ENCODE assay signal across 7 mouse cellular contexts in the genomic region with DNA sequence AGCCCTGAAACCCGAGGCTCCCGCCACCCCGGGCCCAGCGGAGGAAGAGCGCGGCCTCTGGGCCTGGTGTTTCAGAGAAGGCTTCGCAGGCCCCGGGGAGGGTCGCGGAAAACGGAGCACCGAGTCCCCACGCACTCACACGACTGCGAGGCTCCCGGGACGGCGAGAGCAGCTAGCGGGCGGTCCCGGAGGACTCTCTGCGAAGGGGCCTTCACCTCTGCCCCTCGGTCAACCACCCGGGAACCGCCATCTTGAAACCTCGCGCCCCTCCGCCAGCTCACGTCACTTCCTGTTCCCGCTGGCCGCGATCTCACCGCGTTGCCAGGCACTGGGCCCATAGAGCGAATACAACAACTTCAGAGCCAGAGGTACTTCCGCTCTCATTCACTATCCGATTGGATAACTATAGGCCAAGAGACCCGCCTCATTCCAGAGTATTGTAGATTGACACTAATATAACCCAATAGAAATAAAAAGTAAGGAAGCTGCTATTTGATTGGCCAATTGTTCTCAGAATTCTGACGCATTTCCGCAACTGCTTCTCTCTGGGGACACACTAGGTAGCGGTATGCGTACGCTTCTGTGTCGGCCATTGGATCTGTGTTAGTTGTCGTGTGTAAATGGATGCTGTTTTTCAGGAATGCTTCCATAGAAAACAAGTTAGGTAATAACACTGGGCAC. TPM values are rescaled to one million over a fixed set of nuclear protein-coding genes. Genes with fewer than 3 reads are reported as not detected.
DNase-seq lines count a peak whose midpoint lies in the region; ATAC-seq lines count a peak whose summit lies in the region.

Gene Wbp11 (minus strand): TSS at position 353 of the 681 bp plus-strand sequence.

- DNase-seq in adrenal gland, postnatal 25 days, result peak; percentile 93
- DNase-seq in heart, adult 11 months, result peak; percentile 100
- DNase-seq in kidney, adult 18-20 months, result peak; percentile 96
- DNase-seq in limb, embryonic 11.5 days (ENCODE audit: low spot score), result peak; percentile 96
- peak; percentile 97 for DNase-seq in midbrain, embryonic 14.5 days
- peak; percentile 87 to 89 for DNase-seq in spleen, adult 18-20 months

- peak within 1 kb of the TSS; percentile 65 for H3K4me2 ChIP-seq in embryonic facial prominence, embryonic 12.5 days (replicated peaks)
- peak within 1 kb of the TSS; percentile 83 for H3K4me2 ChIP-seq in limb, embryonic 11.5 days (ENCODE audit: low read depth, severe bottlenecking)
- peak within 1 kb of the TSS; percentile 79 for H3K4me2 ChIP-seq in midbrain, embryonic 14.5 days (ENCODE audit: low read length)

- ATAC-seq in embryonic facial prominence, embryonic 12.5 days (ENCODE audit: insufficient number of reproducible peaks, insufficient read depth, low FRiP score, low TSS enrichment), result peak; percentile 100
- ATAC-seq in limb, embryonic 11.5 days (ENCODE audit: insufficient number of reproducible peaks, low FRiP score, low TSS enrichment, low read depth), result peak; percentile 100
- ATAC-seq in midbrain, embryonic 14.5 days (ENCODE audit: low FRiP score, low TSS enrichment), result peak; percentile 100

- peaks cover 16% of the 10 kb centered on the region for H3K36me3 ChIP-seq in embryonic facial prominence, embryonic 12.5 days
- peaks cover 7% of the 10 kb centered on the region; the same call in 1 of the 2 replicates for H3K36me3 ChIP-seq in limb, embryonic 11.5 days (ENCODE audit: control insufficient read depth, insufficient read depth, low read length)
- peaks cover 22% of the 10 kb centered on the region for H3K36me3 ChIP-seq in midbrain, embryonic 14.5 days (ENCODE audit: control insufficient read depth, insufficient read depth, low read length)

- H3K27me3 ChIP-seq in embryonic facial prominence, embryonic 12.5 days, result no peaks in the 10 kb centered on the region
- no peaks in the 10 kb centered on the region for H3K27me3 ChIP-seq in limb, embryonic 11.5 days (ENCODE audit: control insufficient read depth, insufficient read depth, low read length)
- no peaks in the 10 kb centered on the region for H3K27me3 ChIP-seq in midbrain, embryonic 14.5 days (ENCODE audit: control insufficient read depth, insufficient read depth, low read length)

- H3K27ac ChIP-seq in embryonic facial prominence, embryonic 12.5 days, result peak within 1 kb of the TSS; percentile 79
- peak within 1 kb of the TSS; percentile 57 for H3K27ac ChIP-seq in limb, embryonic 11.5 days (replicated peaks; ENCODE audit: low read depth, low read length)
- peak within 1 kb of the TSS; percentile 93 for H3K27ac ChIP-seq in midbrain, embryonic 14.5 days (replicated peaks; ENCODE audit: low read depth, low read length)

- no peaks in the 10 kb centered on the region for H3K9me3 ChIP-seq in embryonic facial prominence, embryonic 12.5 days
- no peaks in the 10 kb centered on the region for H3K9me3 ChIP-seq in limb, embryonic 11.5 days (ENCODE audit: control insufficient read depth, low read length)
- no peaks in the 10 kb centered on the region for H3K9me3 ChIP-seq in midbrain, embryonic 14.5 days (ENCODE audit: control insufficient read depth, low read length)

- WGBS in embryonic facial prominence, embryonic 12.5 days, result under 1% methylated on average over 45 of the region's 45 CpGs
- WGBS in limb, embryonic 11.5 days, result under 1% methylated on average over 44 of the region's 45 CpGs
- WGBS in midbrain, embryonic 14.5 days, result under 1% methylated on average over 45 of the region's 45 CpGs

- H3K9ac ChIP-seq in embryonic facial prominence, embryonic 12.5 days, result peak within 1 kb of the TSS; percentile 96
- peak within 1 kb of the TSS; percentile 95 for H3K9ac ChIP-seq in limb, embryonic 11.5 days (ENCODE audit: low read length)
- peak within 1 kb of the TSS; percentile 97 for H3K9ac ChIP-seq in midbrain, embryonic 14.5 days (replicated peaks; ENCODE audit: low read length)

- peaks cover 7% of the 10 kb centered on the region; the same call in 1 of the 2 replicates for H3K4me1 ChIP-seq in embryonic facial prominence, embryonic 12.5 days
- no peaks in the 10 kb centered on the region for H3K4me1 ChIP-seq in limb, embryonic 11.5 days (ENCODE audit: control insufficient read depth, insufficient read depth, low read length)
- peaks cover 13% of the 10 kb centered on the region for H3K4me1 ChIP-seq in midbrain, embryonic 14.5 days (ENCODE audit: control insufficient read depth, insufficient read depth, low read length)

- peak within 1 kb of the TSS; percentile 87 for H3K4me3 ChIP-seq in embryonic facial prominence, embryonic 12.5 days
- H3K4me3 ChIP-seq in limb, embryonic 11.5 days (ENCODE audit: low read depth, low read length), result peak within 1 kb of the TSS; percentile 94
- peak within 1 kb of the TSS; percentile 100 for H3K4me3 ChIP-seq in midbrain, embryonic 14.5 days (replicated peaks; ENCODE audit: low read depth, low read length)

RNA-seq across cellular contexts. Expression of gene Wbp11, which starts in this region (rescaled TPM):
- 73.2 and 79.7 TPM in 2 replicates for total RNA-seq in adrenal gland, postnatal 25 days (2021)
- 122 and 130 TPM in 2 replicates for polyA plus RNA-seq in embryonic facial prominence, embryonic 12.5 days (2016; fragmentation: Nextera tagmentation; extraction: Ambion mirVana)
- polyA plus RNA-seq in limb, embryonic 11.5 days (2014; fragmentation: Nextera tagmentation; extraction: Ambion mirVana), result 169 and 183 TPM in 2 replicates
- polyA plus RNA-seq in midbrain, embryonic 14.5 days (2014; fragmentation: Nextera tagmentation; extraction: Ambion mirVana), result 65.6 and 88.1 TPM in 2 replicates

Comparison
In these comparisons a context has a peak if more than half of its experiments do, and no peak if none do; other contexts are left out.
1. Peak in every context shown above with its lines: DNase-seq, ATAC-seq, H3K4me3 ChIP-seq and H3K27ac ChIP-seq.